Mouse (Mus musculus) spleen, adult 2 months (tissue): ENCODE results near the gene Cdca8.

Experiments used
- CTCF ChIP-seq: fragments of 200-500 bp; IDR thresholded peaks from 2 replicates; pipeline ENCODE4 v1.5.1; 2011; ENCODE audit warnings: mild to moderate bottlenecking, inconsistent platforms; ENCODE audit not compliant: insufficient read depth, insufficient read length, insufficient replicate concordance; ENCODE audit errors: extremely low read depth
- POLR2A ChIP-seq: fragments of 200-500 bp; IDR thresholded peaks from 2 replicates; pipeline ENCODE4 v1.6.1; 2011; ENCODE audit warnings: low read depth, low read length, inconsistent platforms

- TF ChIP-seq POLR2A (no peak), CTCF (no peak)
These were observed 4.7 kb upstream of the Cdca8 start for GRCm38 (mm10) chr4:124943781-124944180.
